Mouse (Mus musculus): ENCODE measurements around the gene Npc1l1.
"Not testable (repeated sequence)": the region's sequence is repeated elsewhere in the genome, so short reads cannot be mapped to it uniquely, and the experiment has no call there.

The Npc1l1 gene

GRCm38 (mm10) chr11:6230012-6230411 lies at the start of gene Npc1l1:
Npc1l1 (minus strand) TSS chr11:6230143.
- DNase-seq (ENCODE audit: extremely low spot score, low spot score), result no peak

DNA sequence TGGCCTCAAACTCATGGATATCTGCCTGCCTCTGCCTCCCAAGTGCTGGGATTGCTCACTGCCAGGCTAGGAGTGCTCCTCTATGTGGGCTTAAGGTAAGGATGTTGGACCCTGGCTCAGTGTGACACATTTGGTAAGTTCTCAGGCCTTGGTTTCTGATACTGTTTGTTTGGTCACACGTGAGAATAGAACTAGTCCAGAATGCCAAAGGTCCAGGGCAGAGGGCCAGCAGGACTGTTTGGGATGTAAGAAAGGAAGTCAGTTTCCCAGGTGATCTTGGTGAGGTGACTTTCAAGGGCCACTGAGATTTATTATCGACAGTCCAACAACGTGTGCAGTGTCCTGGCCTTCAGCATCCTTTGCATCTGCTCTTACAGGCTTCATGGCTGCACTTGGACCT lies 46.5 kb upstream of the Npc1l1 start:
- no peak for DNase-seq (ENCODE audit: extremely low spot score, low spot score)

DNA sequence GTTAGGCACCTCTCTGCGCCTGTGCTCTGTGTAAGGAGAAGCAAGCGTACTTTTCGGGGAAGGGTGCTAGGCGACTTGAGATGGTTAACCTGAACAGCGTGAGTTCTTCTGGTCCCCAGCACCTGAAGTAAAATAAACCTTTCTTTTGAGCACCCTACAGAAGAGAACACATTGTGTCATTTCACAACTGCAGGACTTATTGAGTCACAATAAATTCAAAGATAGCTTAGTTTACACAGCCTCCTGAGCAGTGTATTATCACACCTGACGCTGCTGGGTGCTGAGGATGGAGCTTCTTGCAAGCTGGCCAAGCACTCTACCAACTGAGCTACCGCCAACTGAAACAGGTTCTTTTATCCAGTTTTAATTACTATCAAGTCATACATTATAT lies 45.1 kb upstream of the Npc1l1 start:
- DNase-seq (ENCODE audit: extremely low spot score, low spot score), result no peak

DNA sequence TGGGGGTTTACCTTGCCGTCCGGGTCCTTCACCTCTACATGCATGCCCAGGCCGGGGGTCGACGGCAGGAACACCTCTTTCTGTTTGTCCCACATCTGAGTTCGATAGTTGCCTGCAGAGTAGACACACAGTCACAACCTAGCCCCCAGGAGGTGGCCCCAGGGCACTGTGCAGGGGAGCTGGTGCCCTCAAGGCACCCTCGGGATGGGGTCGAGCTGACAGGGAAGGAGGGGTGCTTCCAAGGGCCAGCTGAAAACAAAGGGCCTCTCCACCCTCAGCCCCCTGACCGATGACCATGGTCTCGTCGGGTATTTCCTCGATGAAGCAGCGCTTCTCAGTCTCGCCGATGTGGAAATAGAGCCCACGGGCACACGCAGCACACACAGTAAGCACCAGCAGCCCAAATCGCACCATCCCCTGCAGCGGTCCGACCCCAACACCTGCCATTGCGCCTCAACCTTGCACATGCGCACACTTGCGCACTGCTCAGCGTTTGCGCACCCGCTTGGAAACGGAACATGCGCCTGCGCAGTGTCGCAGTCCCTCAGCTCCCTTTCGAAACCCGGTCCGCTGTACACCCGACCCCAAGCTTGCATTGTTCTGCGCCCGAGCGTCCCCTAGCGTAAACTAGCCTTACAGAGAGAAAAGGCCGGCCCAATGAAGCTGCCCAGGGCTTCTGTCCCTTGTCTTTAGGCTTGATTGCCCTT lies 44.6 kb upstream of the Npc1l1 start, which contains the start of gene Tmed4:
TSS of gene Tmed4 (minus strand) at position 484 of the 707 bp plus-strand sequence.
- DNase-seq (ENCODE audit: extremely low spot score, low spot score), result peak; percentile 96

DNA sequence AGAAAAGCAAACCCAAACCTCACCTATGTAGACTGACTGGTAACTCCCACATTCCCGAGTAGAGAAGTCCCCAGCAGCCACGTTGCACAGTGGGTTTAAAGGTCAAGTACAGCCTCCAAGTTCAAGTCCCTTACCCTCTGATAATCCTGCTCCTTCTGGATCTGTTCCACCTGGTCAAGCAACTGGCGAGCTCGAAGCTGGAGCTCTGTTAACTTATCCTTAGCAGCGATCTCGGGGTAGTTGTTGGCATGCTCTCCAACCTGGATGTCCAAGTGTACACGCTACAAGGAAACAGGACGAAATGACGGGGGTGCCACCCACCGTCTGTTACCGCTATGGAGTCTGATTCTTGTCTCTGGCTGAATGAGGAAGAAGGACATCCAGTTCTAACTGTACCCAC lies 43.7 kb upstream of the Npc1l1 start:
- no peak for DNase-seq (ENCODE audit: extremely low spot score, low spot score)

- peak; percentile 88 for DNase-seq (ENCODE audit: extremely low spot score, low spot score)
These were observed 37.6 kb upstream of the Npc1l1 start, which contains the start of gene Ddx56 for GRCm38 (mm10) chr11:6267320-6268254. Ddx56 (minus strand) TSS chr11:6267772.

- DNase-seq (ENCODE audit: extremely low spot score, low spot score), result no peak
These were observed 36.7 kb upstream of the Npc1l1 start for GRCm38 (mm10) chr11:6266621-6267020.

- peak; percentile 82 for DNase-seq (ENCODE audit: extremely low spot score, low spot score)
These were observed 31.6 kb upstream of the Npc1l1 start for GRCm38 (mm10) chr11:6261434-6262082.

GRCm38 (mm10) chr11:6259413-6259812 lies 29.5 kb upstream of the Npc1l1 start:
- no peak for DNase-seq (ENCODE audit: extremely low spot score, low spot score)

DNA sequence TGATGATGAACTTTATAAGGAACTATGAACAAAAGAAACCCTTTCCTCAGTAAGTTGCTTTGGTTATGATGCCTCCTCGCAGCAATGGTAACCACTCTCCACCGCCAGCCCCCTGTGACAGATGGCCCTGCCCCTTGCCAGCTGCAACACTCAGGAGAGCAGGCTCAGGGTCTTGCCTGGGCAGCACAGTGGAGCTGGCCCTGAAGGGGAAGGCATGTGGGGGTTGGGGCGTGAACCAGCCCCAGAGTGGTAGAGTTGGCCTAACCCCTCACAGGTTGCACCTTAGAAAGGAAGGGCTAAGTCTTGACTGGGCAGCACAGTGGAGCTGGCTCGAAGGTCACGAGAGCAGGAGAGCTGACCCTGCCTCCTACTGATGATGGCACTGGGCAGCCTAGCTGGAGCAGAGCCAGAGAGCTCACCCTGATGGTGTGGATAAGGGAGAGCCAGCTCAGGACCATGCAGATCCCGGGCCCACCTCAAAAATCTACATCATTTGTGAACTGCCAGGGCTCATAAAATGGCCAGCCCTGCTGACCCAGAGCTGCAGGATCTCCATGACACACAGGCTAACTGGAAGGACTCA lies 26.6 kb upstream of the Npc1l1 start:
- no peak for DNase-seq (ENCODE audit: extremely low spot score, low spot score)

DNA sequence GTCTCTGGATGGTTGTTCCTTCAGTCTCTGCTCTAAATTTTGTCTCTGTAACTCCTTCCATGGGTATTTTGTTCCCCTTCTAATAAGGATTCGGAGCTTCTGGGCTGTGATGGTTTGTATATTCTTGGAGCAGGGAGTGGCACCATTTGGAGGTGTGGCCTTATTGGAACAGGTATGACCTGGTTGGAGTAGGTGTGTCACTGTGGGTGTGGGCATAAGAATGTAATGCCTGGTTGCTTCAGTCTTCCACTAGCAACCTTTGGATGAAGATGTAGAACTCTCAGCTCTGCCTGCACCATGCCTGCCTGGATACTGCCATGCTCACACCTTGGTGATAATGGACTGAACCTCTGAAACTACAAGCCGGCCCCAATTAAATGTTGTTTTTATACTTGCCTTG lies 24.7 kb upstream of the Npc1l1 start:
- not testable (repeated sequence) for DNase-seq (ENCODE audit: extremely low spot score, low spot score)

DNA sequence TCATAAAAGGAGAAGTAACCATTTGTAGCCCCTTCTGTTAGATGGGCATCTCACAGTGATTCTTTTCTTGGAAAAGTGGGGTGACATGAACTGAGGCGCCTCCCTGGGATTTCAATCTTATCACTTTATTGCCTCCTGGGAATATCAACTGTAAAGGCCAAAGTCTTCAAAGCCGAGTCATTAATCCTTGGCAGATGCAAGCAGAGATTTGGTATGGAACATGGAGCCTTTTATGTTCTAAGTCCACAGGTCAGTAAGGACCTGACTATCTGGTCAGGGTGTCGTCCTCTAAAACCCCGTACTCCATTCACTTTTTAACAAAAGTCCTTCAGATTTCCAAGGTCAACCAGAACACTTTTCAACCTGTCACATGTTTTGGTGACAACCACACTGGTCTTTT lies 22.9 kb upstream of the Npc1l1 start:
- DNase-seq (ENCODE audit: extremely low spot score, low spot score), result no peak

GRCm38 (mm10) chr11:6252248-6252647 lies 22.3 kb upstream of the Npc1l1 start:
- no peak for DNase-seq (ENCODE audit: extremely low spot score, low spot score)

GRCm38 (mm10) chr11:6244707-6245106 lies 14.8 kb upstream of the Npc1l1 start:
- no peak for DNase-seq (ENCODE audit: extremely low spot score, low spot score)

- no peak for DNase-seq (ENCODE audit: extremely low spot score, low spot score)
These were observed 3.1 kb upstream of the Npc1l1 start for GRCm38 (mm10) chr11:6233025-6233424.

DNA sequence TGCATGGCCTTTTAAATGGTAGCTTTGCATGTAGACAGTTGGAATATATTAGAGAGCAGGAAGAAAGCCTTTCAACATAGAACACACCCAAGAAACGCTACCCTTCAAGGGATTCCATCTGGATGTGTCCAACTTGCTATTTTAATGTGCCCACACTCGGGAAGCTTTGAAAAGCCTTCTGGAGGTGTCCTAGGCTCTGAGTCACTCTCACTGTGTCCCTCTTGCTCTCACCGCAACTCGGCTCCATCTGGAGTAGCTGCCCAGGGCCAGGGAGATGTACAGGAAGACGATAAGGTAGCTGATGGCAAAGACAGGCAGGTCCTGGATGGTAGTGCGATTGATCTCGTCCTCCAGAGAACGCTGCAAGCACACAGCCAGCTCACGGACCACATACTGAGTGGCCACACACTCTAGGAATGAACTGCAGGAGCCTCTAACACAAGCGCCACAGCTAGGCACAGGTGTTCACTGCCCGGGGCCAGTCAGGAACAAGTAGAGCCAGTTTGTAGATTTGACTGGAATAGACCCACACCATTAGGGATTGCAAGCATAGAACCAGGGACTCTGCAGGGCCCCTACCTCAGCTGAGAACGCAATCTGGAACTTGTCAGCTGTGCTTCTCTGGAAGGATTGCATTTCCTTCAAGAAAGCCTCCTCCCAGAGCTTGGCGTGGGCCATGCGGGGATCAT lies 5.3 kb downstream of the Npc1l1 start:
- DNase-seq (ENCODE audit: extremely low spot score, low spot score), result no peak

DNA sequence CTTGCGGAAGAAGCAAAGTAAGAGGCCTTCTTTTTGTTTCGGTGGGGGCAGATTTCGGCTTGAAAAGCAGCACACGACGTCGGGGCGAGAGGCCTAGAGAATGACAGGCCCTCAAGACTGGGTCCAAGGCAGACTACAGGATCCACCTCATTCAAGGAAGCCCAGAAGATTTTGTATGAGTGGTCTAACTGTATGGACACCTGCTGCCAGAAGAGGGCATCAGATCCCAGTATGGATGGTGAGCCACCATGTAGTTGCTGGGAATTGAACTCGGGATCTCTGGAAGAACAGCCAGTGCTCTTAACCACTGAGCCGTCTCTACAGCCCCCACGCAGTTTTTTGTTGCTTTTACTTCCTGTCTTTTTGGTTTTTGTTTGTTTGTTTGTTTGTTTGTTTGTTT lies 7.8 kb downstream of the Npc1l1 start:
- DNase-seq (ENCODE audit: extremely low spot score, low spot score), result no peak

DNA sequence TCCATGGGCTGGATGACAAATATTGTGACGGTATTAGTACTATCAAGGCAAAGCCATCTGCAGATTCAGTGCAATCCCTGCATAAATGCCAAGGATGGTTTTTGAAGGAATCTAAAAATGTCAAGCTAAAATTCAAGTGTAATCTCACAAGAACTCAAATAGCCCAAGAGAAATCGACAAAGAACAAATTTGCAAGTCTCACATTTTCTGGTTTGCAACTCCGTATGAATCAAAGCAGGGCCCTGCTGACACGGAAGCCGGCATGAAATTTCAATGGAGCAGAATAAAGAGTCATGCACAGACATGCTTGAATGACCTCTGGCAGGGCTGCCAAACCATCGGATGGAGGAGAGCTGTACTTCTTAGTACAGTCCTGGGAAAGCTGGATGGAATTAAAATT lies 10.0 kb downstream of the Npc1l1 start:
- DNase-seq (ENCODE audit: extremely low spot score, low spot score), result no peak

DNA sequence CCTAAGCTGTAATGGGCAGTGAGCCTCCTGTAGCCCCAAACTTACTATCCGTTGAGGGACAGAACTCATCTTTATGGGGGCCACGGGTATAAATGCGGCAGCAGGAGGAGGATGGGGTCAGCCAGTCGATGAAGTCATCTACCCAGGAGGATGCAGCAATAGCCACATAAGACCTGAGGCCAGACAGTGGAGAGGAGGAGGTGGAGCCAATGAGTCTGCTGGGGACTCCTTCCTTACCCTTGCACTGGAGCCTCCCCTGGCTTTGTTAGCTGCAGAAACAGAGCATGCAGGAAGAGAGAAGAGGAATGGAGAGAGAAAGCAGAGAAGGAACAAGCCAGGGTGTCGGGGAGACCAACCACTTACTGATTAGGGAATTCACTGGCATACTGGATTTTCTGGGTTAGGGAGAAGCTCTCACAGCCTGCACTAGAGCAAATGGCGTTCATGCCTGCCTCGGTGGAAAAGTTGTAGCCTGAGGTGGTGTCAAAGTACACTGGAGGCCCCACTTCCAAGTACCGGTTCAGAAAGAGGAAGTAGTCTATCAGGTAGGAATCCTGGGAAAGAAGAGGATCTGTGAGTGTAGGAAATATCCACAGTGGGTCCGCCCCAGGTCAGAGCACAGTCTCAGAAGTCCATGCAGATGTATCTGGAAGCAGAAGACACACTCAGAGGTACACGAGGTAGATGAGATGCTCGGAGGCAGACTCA lies 11.6 kb downstream of the Npc1l1 start:
- no peak for DNase-seq (ENCODE audit: extremely low spot score, low spot score)

DNA sequence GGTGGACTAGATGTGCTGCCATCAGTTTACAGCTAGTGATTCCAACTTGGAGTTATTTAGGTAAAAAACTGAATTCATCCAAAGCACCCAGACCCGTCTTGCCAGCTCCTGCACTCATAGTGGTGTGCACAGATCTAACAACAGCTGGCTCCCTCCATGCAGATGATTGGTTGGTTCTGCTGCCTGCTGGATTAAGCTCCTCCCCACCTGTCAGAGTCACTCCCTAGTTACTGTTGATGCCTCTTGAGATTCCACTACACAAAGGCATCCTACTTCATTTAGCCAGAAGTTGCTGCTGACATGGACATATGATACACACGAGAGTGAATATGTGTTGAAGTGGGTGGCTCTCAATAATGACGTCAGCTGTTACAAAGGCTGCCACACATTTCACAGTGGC lies 13.1 kb downstream of the Npc1l1 start:
- DNase-seq (ENCODE audit: extremely low spot score, low spot score), result no peak

All from neural tube, embryonic 10.5 days (tissue).